Mouse (Mus musculus) cerebellum, adult 2 months (tissue): Measurements from ENCODE around the gene Klhl25.

Source experiments
- CTCF ChIP-seq: fragments of 200-500 bp; IDR thresholded peaks from 2 replicates; pipeline ENCODE4 v1.5.1; 2011; ENCODE audit warnings: low read depth, mild to moderate bottlenecking, control low read depth, low read length, moderate library complexity, borderline replicate concordance; ENCODE audit not compliant: insufficient read depth
- POLR2A ChIP-seq: fragments of 200-500 bp; IDR thresholded peaks from 2 replicates; pipeline ENCODE4 v1.6.1; 2011; ENCODE audit warnings: low read length, control low read depth, borderline replicate concordance; ENCODE audit not compliant: insufficient read depth

- TF ChIP-seq CTCF: no peak
- no peak for TF ChIP-seq POLR2A
These were observed 41.4 kb upstream of the Klhl25 start for GRCm38 (mm10) chr7:75806711-75807110.
